Mouse (Mus musculus) liver, adult (tissue): ENCODE data around the gene Sesn1.

Experiments used
- GATA4 ChIP-seq: IDR thresholded peaks from 2 replicates; pipeline ENCODE4 v1.6.1; 2014; ENCODE audit warnings: mild to moderate bottlenecking, low read length; ENCODE audit not compliant: insufficient replicate concordance

Gene Sesn1

DNA sequence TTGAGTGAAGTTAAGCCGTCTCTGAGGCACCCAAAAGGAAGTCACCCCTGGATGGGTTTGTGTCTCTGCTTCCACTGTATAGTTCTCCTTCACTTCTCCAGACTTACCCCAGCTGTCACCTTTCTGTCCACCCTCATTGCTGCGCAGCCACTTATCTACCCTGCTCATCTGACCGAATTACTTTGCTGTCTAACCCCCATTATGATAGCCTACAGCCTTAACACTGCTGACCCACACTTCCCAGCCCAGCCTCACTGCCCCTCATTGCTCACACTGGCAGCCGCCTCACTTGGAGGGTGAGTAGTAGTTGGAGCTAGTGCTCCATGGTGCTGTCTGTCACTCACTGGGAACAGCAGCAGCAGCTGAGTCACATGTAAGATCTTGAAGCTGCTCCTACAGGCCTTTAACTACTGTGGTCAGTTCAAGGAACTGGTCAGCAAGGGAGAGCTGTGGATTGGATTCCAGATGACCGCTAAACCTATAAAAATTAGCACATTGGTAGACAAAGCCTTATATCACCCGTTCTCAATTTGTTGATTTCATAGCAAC, 4.6 kb downstream of the Sesn1 start:
- no peak for TF ChIP-seq GATA4

DNA sequence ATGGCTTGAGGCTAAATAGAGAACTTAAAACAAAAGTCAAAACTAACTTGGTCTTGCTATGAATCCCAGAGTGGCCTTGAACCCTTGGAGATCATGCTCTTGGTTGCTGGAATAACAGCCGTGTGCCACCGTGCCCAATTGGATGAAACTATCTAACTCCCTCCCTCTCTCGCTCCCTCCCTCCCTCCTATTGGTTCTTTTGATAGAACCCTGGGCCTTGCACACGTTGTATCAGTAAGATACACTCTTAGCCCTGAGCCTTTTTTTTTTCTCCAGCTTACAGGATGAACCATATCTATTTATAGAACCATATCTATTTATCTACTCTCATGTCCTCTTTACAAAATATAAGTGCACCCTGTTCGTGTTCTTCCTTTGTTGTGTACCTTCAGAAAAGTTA, 6.8 kb downstream of the Sesn1 start:
- TF ChIP-seq GATA4: no peak

DNA sequence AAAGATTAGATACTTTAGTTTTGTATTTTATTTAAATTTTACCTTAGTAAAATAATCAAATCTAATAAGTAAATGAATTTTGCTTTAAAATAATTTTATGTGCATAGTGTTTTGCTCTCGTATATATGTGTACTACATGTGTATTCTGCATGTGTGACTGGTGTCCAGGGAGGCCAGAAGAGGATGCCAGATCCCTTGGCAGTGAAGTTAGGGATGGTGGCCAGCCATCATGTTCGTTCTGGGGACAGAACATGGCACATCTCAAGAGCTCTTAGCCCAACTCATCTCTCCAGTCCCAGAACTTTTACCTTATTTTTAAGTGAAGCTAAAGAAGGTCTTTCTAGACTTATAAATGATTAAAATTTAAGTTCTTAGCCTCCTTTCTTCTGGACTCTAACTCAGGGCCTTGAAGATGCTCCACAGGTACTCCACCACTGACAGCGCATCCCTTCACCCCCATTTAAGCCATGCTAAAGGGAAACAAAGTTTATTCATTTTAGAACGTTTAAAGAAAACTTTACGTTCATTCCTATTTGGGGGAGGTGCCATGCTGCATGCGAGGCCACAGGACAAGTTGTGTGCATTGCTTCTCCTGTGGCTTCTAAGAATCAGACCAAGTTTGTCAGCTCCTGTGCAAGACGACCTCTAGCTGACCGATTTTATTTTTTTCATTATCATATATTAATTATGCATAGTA, 8.4 kb downstream of the Sesn1 start:
- TF ChIP-seq GATA4: no peak

DNA sequence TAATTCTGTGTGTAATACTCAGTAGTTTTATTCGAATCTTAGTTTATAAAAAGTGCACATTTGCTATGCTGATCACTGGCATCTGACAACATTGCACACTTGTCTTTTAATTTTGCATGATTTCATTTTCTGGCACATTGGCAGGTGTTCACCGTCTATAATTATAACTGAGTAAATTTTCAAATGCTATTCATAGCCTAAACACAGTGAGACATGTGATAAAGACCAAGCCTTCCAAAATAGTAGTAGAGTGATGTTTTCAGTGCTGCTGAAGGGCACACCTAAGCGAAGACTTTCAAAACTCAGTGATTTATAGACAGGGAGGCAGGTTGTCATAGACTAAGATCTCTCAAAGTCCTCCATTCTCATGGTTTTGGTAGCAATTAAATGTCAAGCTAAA, 9.6 kb downstream of the Sesn1 start:
- TF ChIP-seq GATA4: no peak

DNA sequence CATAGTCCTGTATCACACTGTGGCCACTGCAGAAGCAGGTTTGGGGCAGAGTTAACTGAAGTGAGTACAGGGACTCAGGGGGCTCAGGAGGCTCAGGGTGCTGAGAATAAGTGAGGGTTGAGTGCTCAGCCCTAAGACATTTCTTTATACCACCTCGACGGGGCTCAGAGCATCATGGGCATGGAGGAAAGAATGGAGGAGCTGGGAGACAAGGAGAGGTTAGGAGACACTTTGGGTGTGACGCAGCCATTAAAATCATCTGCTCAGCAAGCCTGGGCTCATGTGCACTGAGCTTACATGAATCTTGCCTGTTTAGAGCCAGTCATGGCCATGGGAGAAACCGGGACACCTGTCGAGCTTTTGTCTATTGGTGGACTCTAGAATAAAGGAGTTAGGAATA, 10.7 kb downstream of the Sesn1 start:
- no peak for TF ChIP-seq GATA4

DNA sequence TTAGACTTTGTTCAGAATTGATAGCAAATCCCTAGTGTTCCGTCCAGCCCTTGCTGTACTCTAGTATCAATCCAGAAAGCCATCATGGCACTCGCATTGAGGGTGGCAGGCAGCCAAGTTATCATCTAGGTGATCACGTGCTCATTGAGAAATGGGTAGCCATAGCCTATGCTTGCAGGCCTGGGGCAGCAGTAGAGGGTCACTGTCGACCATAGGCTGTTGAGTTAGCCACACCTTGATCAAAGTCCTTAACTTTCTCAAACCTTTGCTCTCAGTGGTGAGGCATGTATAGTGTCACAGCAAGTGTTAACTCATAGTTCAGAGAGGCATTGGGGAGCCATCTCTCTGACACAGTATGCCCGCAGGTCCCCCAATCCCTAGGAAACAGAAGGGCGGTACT, 11.4 kb downstream of the Sesn1 start:
- TF ChIP-seq GATA4: no peak

DNA sequence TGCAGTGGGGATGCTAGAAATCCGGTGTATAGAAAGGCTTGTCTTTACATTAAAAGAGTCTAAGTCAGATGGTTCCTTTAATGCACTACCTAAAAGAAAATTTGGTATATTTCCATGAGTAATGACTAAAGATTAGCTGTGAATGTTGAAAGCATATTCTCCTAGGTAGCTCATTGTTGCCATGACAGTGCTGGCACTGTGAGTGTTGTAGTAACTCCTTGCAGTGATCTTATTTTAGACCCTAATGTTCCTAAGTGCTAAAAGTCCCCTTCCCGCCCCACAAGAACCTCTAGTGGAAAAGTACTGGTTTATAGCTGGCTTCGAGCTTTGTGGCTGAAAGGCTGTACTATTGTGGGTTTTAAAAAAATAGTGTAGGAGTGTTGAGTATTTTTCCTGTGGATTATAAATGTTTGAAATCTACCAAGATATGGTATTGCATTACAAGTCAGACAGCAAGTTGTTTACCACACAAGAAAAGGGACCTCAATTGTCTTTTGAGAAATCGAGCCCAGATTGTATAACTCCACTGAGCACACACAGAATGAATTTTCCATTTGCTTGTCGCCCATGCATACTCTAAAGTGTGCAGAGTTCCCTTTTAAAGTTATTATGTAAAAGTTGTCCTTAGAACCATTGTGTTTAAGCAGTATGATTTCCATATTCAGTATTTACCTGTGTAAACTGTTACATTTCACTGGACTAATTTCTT, 13.0 kb downstream of the Sesn1 start:
- TF ChIP-seq GATA4: no peak

DNA sequence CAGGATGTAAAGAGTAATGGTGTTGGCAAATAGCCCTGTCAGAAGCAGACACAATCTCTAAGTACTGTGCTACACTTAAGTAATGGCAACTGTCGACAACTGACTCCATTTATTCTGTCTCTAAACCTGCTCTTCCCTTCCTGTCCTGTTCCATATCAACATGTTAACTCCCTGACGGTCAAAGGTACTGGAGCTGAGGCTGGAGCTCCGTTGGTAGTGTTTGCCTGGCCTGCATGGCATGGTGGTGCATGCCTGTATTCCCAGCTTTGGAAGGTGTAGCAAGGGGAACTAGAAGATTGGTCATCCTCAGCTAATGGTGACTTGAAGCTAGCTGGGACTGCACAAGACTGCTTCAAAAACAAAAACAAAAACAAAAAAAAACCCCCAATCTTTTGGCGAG, 14.2 kb downstream of the Sesn1 start:
- no peak for TF ChIP-seq GATA4

DNA sequence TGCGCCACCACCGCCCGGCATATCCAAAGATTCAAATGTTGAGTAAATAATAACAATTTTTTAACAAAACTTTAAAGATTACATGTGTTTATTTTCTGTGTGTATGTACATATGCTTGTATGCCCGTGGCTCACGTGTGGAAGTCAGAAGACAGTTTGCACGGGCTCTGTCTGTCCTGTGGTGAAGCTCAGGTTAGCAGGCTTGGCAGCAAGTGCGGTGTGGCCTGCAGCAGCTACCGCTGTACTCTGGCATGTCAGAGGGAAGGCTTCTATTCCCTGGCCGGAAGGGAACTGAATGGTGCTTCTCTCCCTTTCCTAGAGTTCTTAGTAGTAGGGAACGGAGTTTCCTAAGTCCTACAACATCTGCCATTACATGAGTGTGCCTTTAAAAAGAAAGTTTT, 15.3 kb downstream of the Sesn1 start:
- TF ChIP-seq GATA4: no peak

DNA sequence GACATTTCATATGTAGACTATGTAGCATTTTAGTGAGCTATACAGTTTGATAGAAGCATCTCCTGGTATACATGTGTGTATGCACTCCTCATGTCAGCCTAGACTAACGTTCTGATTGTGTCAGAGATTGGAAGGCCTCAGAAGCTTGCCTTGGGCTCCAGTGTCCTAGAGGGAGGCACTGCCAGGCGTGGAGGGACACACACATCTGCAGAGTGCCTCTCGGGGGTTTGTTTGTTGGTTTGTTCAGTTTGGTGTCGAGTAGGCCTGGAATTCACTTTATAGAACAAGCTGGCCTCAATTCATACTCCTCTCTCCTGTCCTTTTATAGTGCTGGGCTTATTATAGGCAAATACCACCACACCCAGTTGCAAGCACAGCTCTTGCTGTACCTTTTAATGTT, 16.3 kb downstream of the Sesn1 start:
- TF ChIP-seq GATA4: no peak

DNA sequence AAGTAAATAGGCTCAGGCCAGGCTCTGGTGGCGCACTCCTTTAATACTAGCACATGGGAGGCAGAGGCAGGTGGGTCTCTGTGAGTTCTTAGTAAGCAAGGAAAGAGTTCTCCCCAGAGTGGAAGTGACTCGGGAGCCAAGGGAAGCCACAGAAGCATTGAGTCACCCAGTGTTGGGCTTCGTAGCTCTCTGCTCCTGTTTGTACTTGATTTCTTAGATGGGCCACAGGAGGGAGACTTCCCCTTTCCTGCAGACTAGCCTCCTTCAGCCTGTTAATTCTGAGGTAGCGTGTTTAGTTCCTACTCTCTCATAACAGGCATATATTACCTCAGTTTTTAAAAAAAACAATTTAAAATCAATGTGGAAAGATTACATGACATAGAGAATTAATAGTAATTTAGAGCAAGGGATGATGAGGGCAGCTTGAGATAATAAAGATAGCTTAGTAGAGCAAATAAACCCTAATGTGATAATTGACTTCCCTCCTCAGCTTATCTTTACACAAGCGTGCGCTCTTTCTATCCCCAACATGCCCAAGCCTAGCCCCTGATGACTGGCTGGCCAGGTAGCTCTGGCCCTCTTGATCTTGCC, 16.9 kb downstream of the Sesn1 start:
- no peak for TF ChIP-seq GATA4

DNA sequence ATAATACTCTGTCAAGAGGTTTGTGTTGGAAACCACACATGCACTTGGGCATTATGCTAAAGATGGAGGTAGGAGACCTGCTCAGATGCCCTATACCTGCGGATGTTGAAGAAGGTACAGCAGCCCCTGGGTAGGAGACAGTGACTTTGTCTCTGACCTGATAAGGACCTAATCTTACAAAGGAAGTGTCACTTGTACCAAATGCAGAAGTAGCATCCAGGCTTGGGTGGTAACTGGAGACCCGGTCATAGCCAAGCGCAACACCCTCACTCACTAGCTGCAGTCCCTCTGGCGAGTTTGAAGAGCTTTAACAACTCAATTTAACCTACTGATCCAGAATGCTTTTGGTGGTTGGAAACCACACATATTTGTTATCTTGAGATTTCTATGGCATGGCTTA, 18.0 kb downstream of the Sesn1 start:
- no peak for TF ChIP-seq GATA4

DNA sequence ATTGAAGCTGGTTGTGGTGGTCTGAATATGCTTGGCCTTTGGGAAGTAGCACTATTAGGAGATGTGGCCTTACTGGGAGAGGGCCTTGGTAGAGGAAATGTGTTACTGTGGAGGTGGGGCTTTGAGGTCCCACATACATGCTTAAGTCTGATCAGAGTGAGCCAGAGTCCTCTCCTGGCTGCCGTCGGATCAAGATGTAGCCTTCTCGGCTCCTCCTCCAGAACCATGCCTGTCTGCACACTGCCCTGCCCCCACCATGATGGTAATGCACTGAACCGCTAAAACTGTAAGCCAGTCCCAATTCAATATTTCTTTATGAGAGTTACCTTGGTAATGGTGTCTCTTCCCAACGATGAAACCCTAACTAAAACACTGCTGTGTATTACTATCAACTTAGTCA, 19.5 kb downstream of the Sesn1 start:
- TF ChIP-seq GATA4: no peak

DNA sequence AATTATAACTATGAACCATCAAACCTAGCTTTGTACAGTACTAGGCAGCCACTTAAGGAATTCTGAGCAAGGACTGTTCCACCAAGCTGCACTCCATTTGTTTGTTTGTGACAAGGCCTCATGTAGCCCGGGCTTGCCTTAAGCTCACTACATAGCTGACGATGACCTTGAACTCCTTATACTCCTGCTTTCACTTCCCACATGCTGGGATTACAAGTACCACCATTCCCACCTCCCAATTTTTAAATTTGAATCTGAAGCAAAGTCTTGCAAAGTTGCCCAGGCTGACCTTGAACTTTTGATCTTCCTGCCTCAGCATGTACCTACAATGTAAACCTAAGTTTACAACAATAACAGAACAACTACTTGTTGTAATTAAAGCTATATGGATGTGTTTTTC, 20.2 kb downstream of the Sesn1 start:
- TF ChIP-seq GATA4: no peak

DNA sequence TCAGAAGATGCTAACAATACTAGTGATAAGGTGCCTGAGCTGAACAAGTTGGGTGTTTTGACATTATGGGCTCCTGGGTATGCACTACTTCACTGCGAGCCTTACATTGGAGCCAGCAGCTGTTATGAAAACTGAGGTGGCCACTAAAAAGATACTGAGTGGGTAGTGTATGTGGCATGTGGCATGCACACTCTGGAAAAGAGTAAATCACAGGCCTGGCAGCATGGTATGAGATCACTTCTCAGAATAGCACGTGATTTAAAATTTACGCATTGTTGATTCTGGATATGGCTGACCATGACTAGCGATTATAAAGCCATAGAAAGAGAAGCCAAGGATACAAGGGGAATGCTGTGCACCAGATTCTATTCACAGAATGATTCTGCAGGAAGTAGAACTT, 20.7 kb downstream of the Sesn1 start:
- TF ChIP-seq GATA4: no peak

DNA sequence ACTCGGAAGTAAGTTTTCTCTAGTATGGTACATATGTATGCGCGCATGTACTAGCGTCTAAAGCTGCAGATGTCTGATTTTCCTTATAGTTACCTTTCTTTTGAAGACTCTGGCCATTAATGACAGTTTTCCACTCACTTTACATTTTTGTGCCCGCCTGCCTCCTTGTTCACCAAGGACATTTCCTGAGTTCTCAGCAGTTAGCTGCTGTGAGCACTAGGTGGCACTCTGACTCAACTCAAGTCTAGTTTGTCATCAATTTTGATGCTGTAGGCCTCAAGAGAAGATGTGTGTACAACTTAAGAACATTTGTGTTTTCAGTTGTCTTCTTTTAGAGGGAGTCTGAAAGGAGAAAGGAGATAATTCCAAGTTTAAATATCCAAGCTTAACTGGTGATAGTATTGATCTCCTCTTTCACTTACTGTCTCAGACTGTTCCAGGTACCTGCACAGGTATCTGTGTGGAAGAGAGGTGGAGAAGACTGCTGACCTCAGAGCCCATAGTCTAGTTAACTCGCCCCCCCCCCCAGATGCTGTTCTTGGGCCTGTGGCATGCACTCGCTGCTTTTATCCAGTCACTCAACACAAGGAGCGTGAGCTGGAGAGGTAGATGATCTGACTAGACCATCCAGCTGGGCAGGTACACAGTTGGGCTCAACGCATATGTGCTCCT, 21.3 kb downstream of the Sesn1 start:
- no peak for TF ChIP-seq GATA4
